In genomic region chr3:142443006-142443709, GRCm38 (mm10) we compare ENCODE assay signal across 8 mouse cellular contexts. TPM values are rescaled to one million over a fixed set of nuclear protein-coding genes. Genes with fewer than 3 reads are reported as not detected.
DNase-seq lines count a peak whose midpoint lies in the region; ATAC-seq lines count a peak whose summit lies in the region.

No protein-coding gene starts in this region.

- 0 out of 2 replicates have a peak overlapping the region, but pooled peaks have one; percentile 3 for H3K4me2 ChIP-seq in embryonic facial prominence, embryonic 12.5 days (replicated peaks)
- 0 out of 2 replicates have a peak overlapping the region, but pooled peaks have one; percentile 7 for H3K4me2 ChIP-seq in limb, embryonic 13.5 days (replicated peaks)
- peak overlapping the region; percentile 45 for H3K4me2 ChIP-seq in stomach, embryonic 16.5 days (ENCODE audit: low read depth, low read length)

- 6% methylated on average over 12 of the region's 12 CpGs for WGBS in embryonic facial prominence, embryonic 12.5 days
- 9% methylated on average over 12 of the region's 12 CpGs for WGBS in limb, embryonic 13.5 days
- 4% methylated on average over 12 of the region's 12 CpGs for WGBS in stomach, embryonic 16.5 days

- no peak overlapping the region for H3K27ac ChIP-seq in embryonic facial prominence, embryonic 12.5 days
- H3K27ac ChIP-seq in limb, embryonic 13.5 days: no peak overlapping the region
- peak overlapping the region; percentile 27; the same call in 1 of the 2 replicates for H3K27ac ChIP-seq in stomach, embryonic 16.5 days (ENCODE audit: low read length)

- H3K36me3 ChIP-seq in embryonic facial prominence, embryonic 12.5 days: no peaks in the 10 kb centered on the region
- H3K36me3 ChIP-seq in limb, embryonic 13.5 days: no peaks in the 10 kb centered on the region
- no peaks in the 10 kb centered on the region for H3K36me3 ChIP-seq in stomach, embryonic 16.5 days (ENCODE audit: control insufficient read depth, insufficient read depth, low read length)

- H3K27me3 ChIP-seq in embryonic facial prominence, embryonic 12.5 days: no peaks in the 10 kb centered on the region
- H3K27me3 ChIP-seq in limb, embryonic 13.5 days: peaks cover 11% of the 10 kb centered on the region; the same call in 1 of the 2 replicates
- no peaks in the 10 kb centered on the region for H3K27me3 ChIP-seq in stomach, embryonic 16.5 days (ENCODE audit: control insufficient read depth, insufficient read depth, low read length)

- H3K4me3 ChIP-seq in embryonic facial prominence, embryonic 12.5 days: no peak overlapping the region
- H3K4me3 ChIP-seq in limb, embryonic 13.5 days: no peak overlapping the region
- H3K4me3 ChIP-seq in stomach, embryonic 16.5 days (replicated peaks; ENCODE audit: low read length): no peak overlapping the region

- H3K4me1 ChIP-seq in embryonic facial prominence, embryonic 12.5 days: peaks cover 6% of the 10 kb centered on the region; the same call in 1 of the 2 replicates
- peaks cover 10% of the 10 kb centered on the region; the same call in 1 of the 2 replicates for H3K4me1 ChIP-seq in limb, embryonic 13.5 days
- peaks cover 4% of the 10 kb centered on the region for H3K4me1 ChIP-seq in stomach, embryonic 16.5 days (ENCODE audit: control insufficient read depth, insufficient read depth, low read length)

- ATAC-seq in embryonic facial prominence, embryonic 12.5 days (ENCODE audit: insufficient number of reproducible peaks, insufficient read depth, low FRiP score, low TSS enrichment): no peak
- ATAC-seq in limb, embryonic 13.5 days (ENCODE audit: low FRiP score, low read depth): 0 out of 2 replicates have a peak, but pooled peaks have one; percentile 2
- 0 out of 2 replicates have a peak, but pooled peaks have one; percentile 60 for ATAC-seq in monocyte, adult 5-6 weeks (replicated peaks; ENCODE audit: insufficient number of reproducible peaks, low FRiP score, low TSS enrichment, poor library complexity, severe bottlenecking)
- peak; percentile 50; the same call in 1 of the 2 replicates for ATAC-seq in stomach, embryonic 16.5 days (ENCODE audit: insufficient read depth, low FRiP score)

- H3K9me3 ChIP-seq in embryonic facial prominence, embryonic 12.5 days: no peaks in the 10 kb centered on the region
- H3K9me3 ChIP-seq in limb, embryonic 13.5 days: no peaks in the 10 kb centered on the region
- no peaks in the 10 kb centered on the region for H3K9me3 ChIP-seq in stomach, embryonic 16.5 days (replicated peaks; ENCODE audit: control insufficient read depth, low read length)

- peak; percentile 88 to 89 for DNase-seq in B cell, adult 2 months
- peak; percentile 90 to 95 for DNase-seq in adrenal gland, postnatal 36 days
- peak; percentile 93 to 96 for DNase-seq in heart, adult 18-20 months
- DNase-seq in kidney, adult 8-10 months: peak; percentile 85 to 92

- no peak overlapping the region for H3K9ac ChIP-seq in embryonic facial prominence, embryonic 12.5 days
- no peak overlapping the region for H3K9ac ChIP-seq in limb, embryonic 13.5 days
- no peak overlapping the region for H3K9ac ChIP-seq in stomach, embryonic 16.5 days (ENCODE audit: low read length)

RNA-seq across cellular contexts. Expression of gene Pdlim5, which starts 47.7 kb away (rescaled TPM):
- 10 to 100 TPM; 58.1 to 75.7 TPM for total RNA-seq in adrenal gland, postnatal 36 days (2021)
- polyA plus RNA-seq in embryonic facial prominence, embryonic 12.5 days (2016; fragmentation: Nextera tagmentation; extraction: Ambion mirVana): 15.1 and 16.2 TPM in 2 replicates
- total RNA-seq in heart, adult 18-20 months (2021): 100 to 1,000 TPM; 614 to 711 TPM
- polyA plus RNA-seq in limb, embryonic 13.5 days (2015; fragmentation: Nextera tagmentation; extraction: Ambion mirVana): 19.0 and 21.0 TPM in 2 replicates
- 80.8 to 104 TPM (median 80.9 TPM) in 3 replicates for total RNA-seq in monocyte, adult 5-6 weeks (2017)
- 54.9 and 64.2 TPM in 2 replicates for polyA plus RNA-seq in stomach, embryonic 16.5 days (2015; fragmentation: Nextera tagmentation; extraction: Ambion mirVana)

RNA-seq across cellular contexts. Expression of gene Gbp5, which starts 50.6 kb away (rescaled TPM):
- total RNA-seq in adrenal gland, postnatal 36 days (2021): 1 to 10 TPM; 3.8 to 4.3 TPM
- 0.08 and 0.11 TPM in 2 replicates for polyA plus RNA-seq in embryonic facial prominence, embryonic 12.5 days (2016; fragmentation: Nextera tagmentation; extraction: Ambion mirVana)
- total RNA-seq in heart, adult 18-20 months (2021): 10 to 100 TPM in 1 of 2 experiments, 1 to 10 TPM in 1; 7.0 to 15.6 TPM
- 0.05 TPM in 1 of 2 replicates, not detected in the other for polyA plus RNA-seq in limb, embryonic 13.5 days (2015; fragmentation: Nextera tagmentation; extraction: Ambion mirVana)
- 12.7 to 31.6 TPM (median 16.9 TPM) in 3 replicates for total RNA-seq in monocyte, adult 5-6 weeks (2017)
- polyA plus RNA-seq in stomach, embryonic 16.5 days (2015; fragmentation: Nextera tagmentation; extraction: Ambion mirVana): 0.10 and 0.15 TPM in 2 replicates
